Mouse (Mus musculus): ENCODE data around the gene Dvl3.

DNA sequence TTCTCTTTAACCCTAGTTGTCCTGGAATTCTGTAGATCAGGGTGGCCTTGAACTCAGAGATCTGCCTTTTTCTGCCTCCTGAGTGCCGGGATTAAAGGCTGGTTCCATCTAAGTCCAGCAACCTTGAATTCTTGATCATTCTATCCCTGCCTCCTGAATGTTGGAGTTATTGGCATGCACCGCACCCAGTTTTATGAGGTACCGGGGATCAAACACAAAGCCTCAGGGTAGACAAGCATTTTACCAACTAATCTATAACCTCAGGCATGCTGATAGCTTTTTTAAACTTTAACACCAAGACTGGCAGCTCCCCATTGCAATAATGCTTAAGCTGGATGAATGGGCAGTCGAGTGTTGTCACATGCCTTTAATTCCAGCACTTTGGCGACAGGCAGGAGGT lies 30.6 kb downstream of the Dvl3 start:
- TF ChIP-seq CTCF (IDR thresholded peaks at IDR 0.05; ENCODE audit: borderline replicate concordance, control insufficient read depth, extremely low read depth, insufficient read depth, low read length, poor library complexity) (no peak), POLR2A (IDR thresholded peaks at IDR 0.05; ENCODE audit: control insufficient read depth, extremely low read depth, insufficient read depth, low read length, poor library complexity) (no peak)

All from thymus, adult 2 months (tissue).